ENCODE assay signal across 23 mouse cellular contexts in genomic region chr14:102619056-102619455, GRCm38 (mm10).
DNase-seq lines count a peak whose midpoint lies in the region.
"Had no signal": no experiment of that assay in that cellular context is flagged by ENCODE, and none has a peak within 500 bp of the region (broad histone marks: within the 10 kb centered on the region; RNA-seq: fewer than 3 reads in every experiment).

No protein-coding gene starts in this region.

- no peaks in the 10 kb centered on the region for H3K36me3 ChIP-seq in embryonic facial prominence, embryonic 10.5 days (replicated peaks)
- H3K36me3 ChIP-seq: G1E; hindbrain, embryonic 10.5 days; midbrain, embryonic 15.5 days; neural tube, embryonic 12.5 days had no signal

- no peak overlapping the region for H3K4me3 ChIP-seq in embryonic facial prominence, embryonic 10.5 days
- H3K4me3 ChIP-seq: hindbrain, embryonic 10.5 days; midbrain, embryonic 15.5 days; neural tube, embryonic 12.5 days had no signal

- H3K4me1 ChIP-seq in embryonic facial prominence, embryonic 10.5 days, result no peaks in the 10 kb centered on the region
- H3K4me1 ChIP-seq: hindbrain, embryonic 10.5 days; midbrain, embryonic 15.5 days; neural tube, embryonic 12.5 days had no signal

- no peaks in the 10 kb centered on the region for H3K9me3 ChIP-seq in embryonic facial prominence, embryonic 10.5 days
- H3K9me3 ChIP-seq: hindbrain, embryonic 10.5 days; midbrain, embryonic 15.5 days; neural tube, embryonic 12.5 days had no signal

- peak; percentile 5 to 58 for DNase-seq in layer of hippocampus, adult 18-20 months (ENCODE audit: low spot score in 2 of 2)
- no peak for DNase-seq in layer of hippocampus, postnatal 36 days
- no peak for DNase-seq in embryonic facial prominence, embryonic 10.5 days (ENCODE audit: low spot score)
- DNase-seq in hindlimb bud, embryonic 11.5 days (ENCODE audit: extremely low spot score, low read depth, low spot score), result peak; percentile 33
- DNase-seq in skeletal muscle tissue, adult 2 months (ENCODE audit: low read depth, low spot score), result peak; percentile 9
- DNase-seq in left cerebral cortex, adult 9 months (ENCODE audit: low spot score in 2 of 2), result no peak
- DNase-seq in yolk sac, embryonic 10.5 days (ENCODE audit: low spot score), result no peak
- DNase-seq: adrenal gland, adult 2 months; B cell, adult 2 months; cerebellum, adult 11-12 months; cerebellum, postnatal 14 days; gastrocnemius, postnatal 14 days; heart, adult 11 months; kidney, adult 8-10 months; kidney, postnatal 14 days; thymus, adult 18-20 months; thymus, postnatal 36 days had no signal

- no peaks in the 10 kb centered on the region for H3K27me3 ChIP-seq in embryonic facial prominence, embryonic 10.5 days (replicated peaks; ENCODE audit: low read depth, poor library complexity, severe bottlenecking)
- H3K27me3 ChIP-seq: CH12.LX; midbrain, embryonic 15.5 days; neural tube, embryonic 12.5 days had no signal

- 43% methylated on average over 4 of the region's 4 CpGs for whole genome bisulfite sequencing in embryonic facial prominence, embryonic 10.5 days

- H3K27ac ChIP-seq in embryonic facial prominence, embryonic 10.5 days (replicated peaks), result peak overlapping the region; percentile 35; the same call in 1 of the 2 replicates
- H3K27ac ChIP-seq: hindbrain, embryonic 10.5 days; macrophage; midbrain, embryonic 15.5 days; neural tube, embryonic 12.5 days had no signal

Comparison
In these comparisons a context has a peak if more than half of its experiments do, and no peak if none do; other contexts are left out.
1. DNase-seq: peak in layer of hippocampus, adult 18-20 months (2 of 2), hindlimb bud, embryonic 11.5 days (single experiment) and skeletal muscle tissue, adult 2 months (single experiment); none in layer of hippocampus, postnatal 36 days (0 of 2), embryonic facial prominence, embryonic 10.5 days (single experiment), left cerebral cortex, adult 9 months (0 of 2) and yolk sac, embryonic 10.5 days (single experiment).